Mouse (Mus musculus): ENCODE results near the gene Ctu1.
"Not testable (repeated sequence)": the region's sequence is repeated elsewhere in the genome, so short reads cannot be mapped to it uniquely, and the experiment has no call there.

Gene Ctu1

DNA sequence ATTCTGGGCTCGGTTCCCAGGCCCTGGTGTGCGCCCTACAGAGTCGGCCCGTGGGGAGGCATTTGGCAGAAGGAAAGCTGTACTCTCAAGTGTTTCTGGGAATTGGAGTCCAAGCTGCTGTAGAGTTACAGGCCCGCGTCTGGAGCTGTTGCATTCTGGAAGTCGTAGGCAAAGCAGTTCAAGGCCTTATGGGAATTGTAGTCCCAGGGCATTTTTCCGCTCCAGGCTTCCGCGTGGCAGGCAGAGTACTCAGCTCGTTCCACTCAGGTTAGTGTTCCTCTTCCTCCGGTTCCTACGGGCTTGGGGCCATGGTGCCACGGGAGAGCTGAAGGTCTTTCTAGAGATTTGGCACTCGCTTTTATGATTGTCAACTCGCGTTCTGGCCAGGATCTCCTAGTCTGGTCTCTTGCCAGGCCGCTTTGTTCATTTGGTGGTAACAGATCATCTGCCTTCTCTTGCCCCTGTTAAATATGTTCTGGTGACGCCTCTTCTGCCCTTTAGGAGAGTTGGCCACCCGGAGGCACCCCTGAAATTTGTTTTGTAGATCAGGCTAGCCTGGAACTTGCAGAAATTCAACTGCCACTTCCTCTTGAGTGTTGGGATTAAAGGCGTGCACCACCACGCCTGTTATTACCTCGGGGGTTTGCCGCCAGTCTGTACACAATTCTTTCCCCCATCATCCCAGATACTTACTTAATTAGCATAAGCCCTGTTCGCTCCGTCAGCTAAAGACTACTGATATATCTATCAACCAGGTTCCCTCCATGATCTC is at the start of gene Ctu1:
Ctu1 (plus strand) TSS at position 208 of the 772 bp plus-strand sequence.
- peak; percentile 85 to 87 for DNase-seq (ENCODE audit: low spot score in 2 of 2)

- DNase-seq (ENCODE audit: low spot score in 2 of 2) = no peak
Measured at GRCm38 (mm10) chr7:43622927-43623326, 48.9 kb upstream of the Ctu1 start.

GRCm38 (mm10) chr7:43623819-43624218 is 48.0 kb upstream of the Ctu1 start:
- no peak for DNase-seq (ENCODE audit: low spot score in 2 of 2)

- no peak for DNase-seq (ENCODE audit: low spot score in 2 of 2)
Measured at GRCm38 (mm10) chr7:43625065-43625464, 46.8 kb upstream of the Ctu1 start.

GRCm38 (mm10) chr7:43625794-43626422 is 45.9 kb upstream of the Ctu1 start:
- DNase-seq (ENCODE audit: low spot score in 2 of 2) = no peak

GRCm38 (mm10) chr7:43633940-43634339 is 37.9 kb upstream of the Ctu1 start:
- no peak for DNase-seq (ENCODE audit: low spot score in 2 of 2)

DNA sequence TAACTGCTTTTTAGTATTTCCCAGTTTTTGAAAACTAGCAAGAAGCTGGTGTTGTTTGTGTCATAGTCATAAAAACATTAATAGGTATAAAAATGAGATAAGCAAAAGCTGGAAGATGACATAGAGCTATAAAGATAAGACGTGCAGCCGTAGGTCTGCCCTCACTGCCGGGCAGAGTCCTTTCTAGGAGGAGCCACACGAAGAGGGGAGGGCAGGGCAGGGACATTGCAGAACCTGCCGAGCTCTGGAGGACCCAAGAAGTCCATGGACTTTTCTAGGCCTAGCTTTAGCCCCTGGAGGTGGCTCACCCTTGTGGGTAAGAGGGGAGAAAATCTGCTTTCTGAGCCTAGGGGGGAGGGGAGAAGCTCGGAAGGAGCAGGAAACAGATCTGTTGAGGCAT is 37.3 kb upstream of the Ctu1 start, which contains the start of gene Ceacam18:
Ceacam18 (plus strand) TSS at position 208 of the 400 bp plus-strand sequence.
- no peak for DNase-seq (ENCODE audit: low spot score in 2 of 2)

- DNase-seq (ENCODE audit: low spot score in 2 of 2) = no peak
Measured at GRCm38 (mm10) chr7:43636194-43636593, 35.6 kb upstream of the Ctu1 start.

DNA sequence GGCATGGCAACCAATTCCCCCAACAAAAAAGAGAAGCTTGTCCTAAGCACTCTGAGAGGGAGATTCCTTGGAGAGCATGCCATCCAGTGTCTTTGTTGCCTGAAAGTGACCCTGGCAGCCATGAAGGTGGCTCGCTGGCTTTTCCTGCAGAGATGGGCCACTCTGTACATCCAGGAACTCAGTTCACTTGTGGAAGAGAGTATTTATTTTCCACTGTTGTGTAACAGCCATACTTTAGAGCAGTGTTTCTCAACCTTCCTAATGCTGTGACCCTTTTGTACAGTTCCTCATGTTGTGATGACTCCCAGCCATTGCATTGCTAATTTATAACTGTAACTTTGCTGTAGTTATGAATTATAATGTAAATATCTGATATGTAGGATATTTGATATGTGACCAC is 34.7 kb upstream of the Ctu1 start:
- no peak for DNase-seq (ENCODE audit: low spot score in 2 of 2)

DNA sequence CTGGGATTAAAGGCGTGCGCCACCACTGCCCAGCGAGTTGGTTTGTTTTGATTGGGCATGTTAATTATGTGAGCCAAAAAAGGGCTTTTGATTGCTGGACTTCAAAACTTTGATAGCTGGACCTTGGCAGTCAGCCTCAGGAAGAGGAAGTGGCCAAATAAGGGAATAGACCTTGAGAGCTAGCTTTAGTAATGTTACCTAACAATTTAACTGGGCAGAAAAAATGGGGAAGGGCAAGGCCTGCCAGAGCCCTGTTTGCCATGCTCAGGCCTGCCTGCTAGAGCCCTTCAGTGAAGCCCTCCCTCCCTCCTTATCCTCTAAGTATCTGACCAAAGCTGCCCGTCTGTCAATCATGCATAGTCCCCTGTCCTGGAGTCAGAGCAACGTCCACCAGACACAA is 29.2 kb upstream of the Ctu1 start:
- DNase-seq (ENCODE audit: low spot score in 2 of 2) = no peak

- DNase-seq (ENCODE audit: low spot score in 2 of 2) = no peak
Measured at GRCm38 (mm10) chr7:43643046-43643652, 28.7 kb upstream of the Ctu1 start.

DNA sequence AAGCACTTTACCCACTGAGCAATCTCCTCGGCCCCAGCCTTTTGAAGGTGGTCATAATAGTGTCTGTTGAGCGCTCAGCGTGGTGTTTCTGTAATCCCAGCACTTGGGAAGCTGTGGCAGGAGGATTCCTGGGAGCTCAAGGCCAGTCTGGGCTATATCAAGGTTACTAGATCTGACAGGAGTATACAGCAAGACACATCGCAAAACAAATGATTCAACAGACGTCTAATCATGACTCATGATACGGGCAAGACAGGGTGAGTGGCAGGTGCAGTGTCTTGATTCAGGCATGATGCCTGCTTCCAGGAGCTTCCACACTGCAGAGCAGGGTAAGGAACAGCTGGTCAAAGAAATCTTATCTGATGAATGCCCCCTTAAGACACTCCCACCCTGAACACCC is 19.1 kb upstream of the Ctu1 start:
- DNase-seq (ENCODE audit: low spot score in 2 of 2) = no peak

GRCm38 (mm10) chr7:43654519-43654918 is 17.3 kb upstream of the Ctu1 start:
- no peak for DNase-seq (ENCODE audit: low spot score in 2 of 2)

- no peak for DNase-seq (ENCODE audit: low spot score in 2 of 2)
Measured at GRCm38 (mm10) chr7:43656232-43656631, 15.6 kb upstream of the Ctu1 start.

DNA sequence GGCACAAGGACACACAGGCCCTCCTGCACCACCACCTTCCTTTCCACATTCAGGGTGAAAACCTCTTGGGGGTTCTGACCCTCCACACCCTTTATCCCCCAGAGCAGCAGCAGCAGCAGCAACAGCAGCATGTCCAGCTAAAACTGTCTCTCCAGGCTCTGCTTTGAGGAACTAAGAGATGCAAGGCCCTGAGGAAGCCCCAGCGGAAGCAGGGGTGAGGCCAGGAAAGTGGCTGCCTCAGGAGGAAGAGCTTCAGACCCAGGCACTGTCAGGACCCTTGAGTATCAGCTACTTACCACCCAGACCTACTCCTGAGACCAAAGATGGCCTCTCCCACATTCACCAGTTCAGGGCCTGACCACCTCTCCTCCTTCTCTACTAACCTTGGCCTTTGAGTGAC is 11.8 kb upstream of the Ctu1 start, which contains the start of gene Siglece:
Siglece (minus strand) TSS at position 160 of the 400 bp plus-strand sequence.
- DNase-seq (ENCODE audit: low spot score in 2 of 2) = no peak

- no peak for DNase-seq (ENCODE audit: low spot score in 2 of 2)
Measured at GRCm38 (mm10) chr7:43662804-43663203, 9.0 kb upstream of the Ctu1 start.

- not testable (repeated sequence) for DNase-seq (ENCODE audit: low spot score in 2 of 2)
Measured at GRCm38 (mm10) chr7:43667221-43667620, 4.6 kb upstream of the Ctu1 start.

DNA sequence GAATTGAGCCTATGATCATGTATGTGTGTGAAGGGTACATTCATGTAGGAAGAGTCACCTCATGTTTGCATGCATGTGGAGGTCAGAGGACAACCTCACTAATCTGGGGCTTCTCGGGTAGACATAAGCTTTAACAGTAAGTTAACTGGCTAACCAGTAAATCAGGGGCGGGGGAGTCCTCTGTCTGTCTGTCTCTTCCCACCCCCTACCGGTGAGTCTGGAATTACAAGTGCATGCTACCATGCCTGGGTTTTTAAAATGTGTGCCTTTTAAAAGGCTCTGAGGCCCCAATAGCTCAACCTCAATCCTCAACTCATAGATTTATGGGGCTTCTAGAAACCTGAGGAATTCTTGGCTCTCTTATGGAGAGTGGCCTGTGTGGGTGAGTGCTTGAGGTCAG is 3.2 kb upstream of the Ctu1 start:
- DNase-seq (ENCODE audit: low spot score in 2 of 2) = no peak

- no peak for DNase-seq (ENCODE audit: low spot score in 2 of 2)
Measured at GRCm38 (mm10) chr7:43671064-43671808, 580 bp upstream of the Ctu1 start.

DNA sequence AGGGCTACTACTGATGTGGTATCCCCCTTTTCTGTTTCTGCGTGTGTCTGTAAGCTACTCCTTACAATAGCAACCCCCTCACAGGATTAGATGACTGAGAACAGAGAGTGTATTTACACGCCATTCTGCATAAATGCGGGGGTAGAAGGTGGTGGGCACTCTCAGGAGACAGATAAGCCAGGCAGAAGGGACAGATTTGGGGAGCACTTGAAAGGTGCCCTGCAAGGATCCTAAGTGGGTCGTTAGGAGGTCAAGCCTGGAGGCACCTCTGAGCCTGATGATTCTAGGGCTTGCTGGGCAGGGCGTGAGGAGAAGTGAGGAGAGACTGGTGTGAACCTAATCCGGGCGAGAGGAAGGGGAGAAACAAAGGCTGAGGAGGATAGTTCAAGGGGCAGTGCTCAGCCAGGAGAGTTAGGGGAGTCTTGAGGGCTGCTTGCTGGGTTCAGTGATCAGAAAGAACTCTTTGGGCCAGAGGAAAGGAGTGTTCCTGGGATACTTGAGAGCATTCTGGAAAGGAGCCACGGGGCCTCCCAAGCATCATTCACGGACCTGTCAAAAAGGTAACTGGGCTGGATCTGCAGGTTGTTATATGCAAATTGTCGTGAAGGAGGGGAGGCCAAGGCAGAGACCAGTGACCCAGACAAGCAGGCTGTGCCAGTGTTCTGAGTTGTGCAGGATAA is 905 bp downstream of the Ctu1 start:
- no peak for DNase-seq (ENCODE audit: low spot score in 2 of 2)

GRCm38 (mm10) chr7:43675091-43675490 is 3.3 kb downstream of the Ctu1 start:
- DNase-seq (ENCODE audit: low spot score in 2 of 2) = no peak
